Mouse (Mus musculus): ENCODE measurements around the gene Gm3233.
"Not testable (repeated sequence)": the region's sequence is repeated elsewhere in the genome, so short reads cannot be mapped to it uniquely, and the experiment has no call there.

Gene Gm3233

DNA sequence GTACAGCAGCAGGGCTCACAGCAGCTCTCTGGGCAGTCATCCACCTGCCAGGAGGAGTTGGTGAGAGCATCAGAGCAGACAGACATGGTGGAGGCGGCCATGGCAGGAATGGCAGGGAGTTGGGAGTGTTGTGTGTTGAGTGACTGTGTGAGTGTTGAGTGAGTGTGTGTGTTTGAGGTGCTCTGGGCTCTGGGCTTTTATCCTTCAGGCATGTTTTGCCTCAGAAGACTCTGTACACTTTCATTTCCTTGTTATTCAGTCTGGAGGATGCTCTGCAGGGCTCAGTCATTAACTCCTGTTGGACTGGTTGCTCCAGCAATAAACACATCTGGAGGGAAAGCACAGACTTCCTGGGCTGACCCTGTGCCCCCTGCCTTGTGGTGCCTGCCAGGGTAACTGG is at the start of gene Gm3233:
TSS of gene Gm3233 (minus strand) at position 101 of the 400 bp plus-strand sequence.
- DNase-seq (ENCODE audit: low spot score in 2 of 2): not testable (repeated sequence)

GRCm38 (mm10) chr10:77804095-77804494 is 44.6 kb upstream of the Gm3233 start:
- DNase-seq (ENCODE audit: low spot score in 2 of 2): no peak

DNA sequence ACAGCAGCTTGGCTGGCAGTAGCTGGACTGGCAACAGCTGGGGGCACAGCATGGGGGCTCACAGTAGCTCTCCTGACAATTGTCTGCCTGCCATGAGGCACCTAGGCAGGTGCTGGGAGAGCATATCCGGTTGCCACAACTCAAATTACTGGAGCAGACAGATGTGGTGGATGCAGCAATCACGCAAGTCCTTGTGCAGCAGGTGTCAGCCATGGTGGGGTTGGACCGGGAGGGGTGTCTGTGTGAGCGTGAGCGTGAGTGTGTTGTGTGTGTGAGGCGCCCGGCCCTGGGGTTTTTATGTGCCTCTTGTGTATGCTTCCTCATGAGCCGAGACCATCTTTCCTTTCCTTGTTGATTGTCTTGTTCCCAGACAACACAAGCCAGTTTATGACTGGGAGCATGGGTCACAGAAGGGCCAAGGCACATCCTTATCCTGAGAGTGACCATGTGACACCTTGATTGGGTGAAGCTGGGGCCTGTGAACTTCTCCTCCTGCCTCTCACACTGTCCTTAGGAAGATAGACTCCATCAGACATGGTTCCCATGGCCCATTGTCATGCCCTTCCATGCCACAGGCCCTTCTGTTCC is 39.5 kb upstream of the Gm3233 start, which contains the start of gene Gm19668:
TSS of gene Gm19668 (minus strand) at position 213 of the 588 bp plus-strand sequence.
- DNase-seq (ENCODE audit: low spot score in 2 of 2): no peak

DNA sequence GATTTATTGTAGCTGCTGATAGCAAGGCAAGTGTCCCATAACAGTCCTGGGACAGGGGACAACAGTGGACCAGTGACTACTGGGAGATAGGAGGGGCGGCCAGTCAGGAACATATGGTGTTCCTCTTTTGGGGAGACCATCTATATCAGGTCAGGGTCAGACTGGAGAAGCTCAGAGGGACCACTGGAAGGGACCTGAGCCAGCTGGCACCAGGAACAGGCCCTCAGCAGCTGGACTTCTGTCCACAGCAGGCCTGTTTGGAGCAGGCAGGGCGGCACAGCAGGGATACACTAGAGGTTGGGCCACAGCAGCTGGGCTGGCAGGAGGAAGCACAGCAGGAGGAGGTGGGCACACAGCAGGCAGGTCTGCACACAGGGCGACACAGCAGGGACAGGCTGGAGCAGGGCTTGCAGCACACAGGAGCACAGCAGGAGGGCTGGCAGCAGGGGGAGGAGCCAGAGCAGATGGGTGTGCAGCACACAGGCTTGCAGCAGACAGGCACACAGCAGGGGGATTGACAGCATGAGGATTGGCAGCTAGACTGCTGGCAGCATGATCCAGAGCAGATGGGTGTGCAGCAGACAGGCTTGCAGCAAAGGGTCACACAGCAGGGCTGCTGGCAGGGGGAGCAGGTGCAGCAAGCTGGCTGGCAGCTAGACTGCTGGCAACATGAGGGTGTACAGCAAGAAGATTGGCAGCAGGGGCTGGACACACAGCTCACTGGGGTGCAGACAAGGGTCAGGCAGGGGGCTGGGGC is 38.9 kb upstream of the Gm3233 start:
- DNase-seq (ENCODE audit: low spot score in 2 of 2): not testable (repeated sequence)

DNA sequence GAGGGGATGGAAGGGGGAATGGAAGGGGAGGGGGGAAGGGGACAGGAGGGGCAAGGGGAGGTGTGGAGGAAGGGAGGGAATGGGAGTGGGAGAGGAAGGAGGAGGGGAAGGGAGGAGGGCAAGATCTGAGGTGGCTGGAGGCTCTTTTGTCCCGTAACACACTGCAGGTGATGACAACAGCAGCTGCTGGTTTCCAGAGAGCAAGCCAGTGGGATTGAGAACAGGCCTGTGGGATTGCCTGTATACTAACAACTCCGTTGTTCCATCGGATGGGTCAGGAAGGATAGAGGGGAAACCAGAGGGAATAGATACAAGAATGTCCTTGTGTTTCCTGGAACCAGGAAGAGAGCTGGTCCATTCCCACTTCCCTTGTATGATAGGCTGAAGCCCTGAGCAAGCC is 38.2 kb upstream of the Gm3233 start:
- no peak for DNase-seq (ENCODE audit: low spot score in 2 of 2)

DNA sequence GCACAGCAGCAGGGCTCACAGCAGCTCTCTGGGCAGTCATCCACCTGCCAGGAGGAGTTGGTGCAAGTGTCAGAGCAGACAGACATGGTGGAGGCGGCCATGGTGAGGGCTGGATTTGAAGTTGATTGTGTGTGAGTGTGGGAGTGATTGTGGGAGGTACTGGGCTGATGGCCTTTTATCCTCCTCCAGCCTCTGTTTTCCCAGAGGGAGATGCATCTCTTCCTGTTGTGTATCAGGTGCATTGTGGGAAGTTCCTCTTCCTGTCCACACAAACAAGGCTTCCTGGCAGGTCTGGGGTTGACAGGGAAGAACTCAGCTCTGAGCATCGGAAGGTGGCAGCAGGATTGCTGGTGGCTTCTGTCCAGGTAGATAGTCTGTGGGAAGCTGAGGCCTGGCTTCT is 35.5 kb upstream of the Gm3233 start, which contains the start of gene Gm9639:
TSS of gene Gm9639 (minus strand) at position 101 of the 400 bp plus-strand sequence.
- DNase-seq (ENCODE audit: low spot score in 2 of 2): no peak

- DNase-seq (ENCODE audit: low spot score in 2 of 2): no peak
Measured at GRCm38 (mm10) chr10:77788621-77789020, 29.1 kb upstream of the Gm3233 start.

DNA sequence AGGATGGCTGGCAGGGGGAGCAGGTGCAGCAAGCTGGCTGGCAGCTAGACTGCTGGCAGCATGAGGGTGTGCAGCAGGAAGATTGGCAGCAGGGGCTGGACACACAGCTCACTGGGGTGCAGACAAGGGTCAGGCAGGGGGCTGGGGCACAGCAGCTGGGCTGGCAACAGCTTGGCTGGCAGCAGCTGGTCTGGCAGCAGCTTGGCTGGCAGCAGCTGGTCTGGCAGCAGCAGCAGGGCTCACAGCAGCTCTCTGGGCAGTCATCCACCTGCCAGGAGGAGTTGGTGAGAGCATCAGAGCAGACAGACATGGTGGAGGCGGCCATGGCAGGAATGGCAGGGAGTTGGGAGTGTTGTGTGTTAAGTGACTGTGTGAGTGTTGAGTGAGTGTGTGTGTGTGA is 28.4 kb upstream of the Gm3233 start, which contains the start of gene Gm7137:
TSS of gene Gm7137 (minus strand) at position 325 of the 400 bp plus-strand sequence.
- DNase-seq (ENCODE audit: low spot score in 2 of 2): not testable (repeated sequence)

- DNase-seq (ENCODE audit: low spot score in 2 of 2): not testable (repeated sequence)
Measured at GRCm38 (mm10) chr10:77783396-77783795, 23.9 kb upstream of the Gm3233 start.

GRCm38 (mm10) chr10:77782442-77782841 is 23.0 kb upstream of the Gm3233 start, which contains the start of gene Gm3250:
TSS of gene Gm3250 (minus strand) at chr10:77782542.
- not testable (repeated sequence) for DNase-seq (ENCODE audit: low spot score in 2 of 2)

DNA sequence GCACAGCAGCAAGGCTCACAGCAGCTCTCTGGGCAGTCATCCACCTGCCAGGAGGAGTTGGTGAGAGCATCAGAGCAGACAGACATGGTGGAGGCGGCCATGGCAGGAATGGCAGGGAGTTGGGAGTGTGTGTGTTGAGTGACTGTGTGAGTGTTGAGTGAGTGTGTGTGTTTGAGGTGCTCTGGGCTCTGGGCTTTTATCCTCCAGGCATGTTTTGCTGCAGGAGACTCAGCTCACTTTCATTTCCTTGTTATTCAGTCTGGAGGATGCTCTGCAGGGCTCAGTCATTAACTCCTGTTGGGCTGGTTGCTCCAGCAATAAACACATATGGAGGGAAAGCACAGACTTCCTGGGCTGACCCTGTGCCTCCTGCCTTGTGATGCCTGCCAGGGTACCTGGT is 17.4 kb upstream of the Gm3233 start, which contains the start of gene Gm7138:
TSS of gene Gm7138 (minus strand) at position 101 of the 400 bp plus-strand sequence.
- not testable (repeated sequence) for DNase-seq (ENCODE audit: low spot score in 2 of 2)

DNA sequence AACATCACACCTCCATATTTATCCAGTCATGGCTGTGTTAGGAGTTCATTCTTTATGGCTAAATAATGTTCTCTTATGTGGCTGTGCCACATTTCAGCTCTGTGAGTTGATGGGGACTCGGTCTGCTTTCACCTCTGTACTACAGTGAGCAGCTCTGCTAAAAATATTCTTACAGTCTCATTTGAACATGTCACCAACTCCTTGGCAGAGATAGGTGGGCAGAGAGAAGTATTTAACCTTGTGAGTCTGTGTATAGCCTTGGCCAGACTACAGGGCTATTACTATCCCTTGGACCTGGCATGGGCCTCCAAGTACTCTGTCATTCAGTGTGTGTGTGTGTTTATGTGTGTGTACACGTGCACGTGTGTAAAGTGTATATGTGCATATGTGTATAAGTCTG is 12.7 kb upstream of the Gm3233 start:
- not testable (repeated sequence) for DNase-seq (ENCODE audit: low spot score in 2 of 2)

GRCm38 (mm10) chr10:77771225-77771624 is 11.7 kb upstream of the Gm3233 start, which contains the start of gene Gm3238:
TSS of gene Gm3238 (minus strand) at chr10:77771325.
- not testable (repeated sequence) for DNase-seq (ENCODE audit: low spot score in 2 of 2)

- no peak for DNase-seq (ENCODE audit: low spot score in 2 of 2)
Measured at GRCm38 (mm10) chr10:77769727-77770126, 10.2 kb upstream of the Gm3233 start.

- no peak for DNase-seq (ENCODE audit: low spot score in 2 of 2)
Measured at GRCm38 (mm10) chr10:77753448-77753847, 6.0 kb downstream of the Gm3233 start.

GRCm38 (mm10) chr10:77752312-77752711 is 7.2 kb downstream of the Gm3233 start:
- not testable (repeated sequence) for DNase-seq (ENCODE audit: low spot score in 2 of 2)

DNA sequence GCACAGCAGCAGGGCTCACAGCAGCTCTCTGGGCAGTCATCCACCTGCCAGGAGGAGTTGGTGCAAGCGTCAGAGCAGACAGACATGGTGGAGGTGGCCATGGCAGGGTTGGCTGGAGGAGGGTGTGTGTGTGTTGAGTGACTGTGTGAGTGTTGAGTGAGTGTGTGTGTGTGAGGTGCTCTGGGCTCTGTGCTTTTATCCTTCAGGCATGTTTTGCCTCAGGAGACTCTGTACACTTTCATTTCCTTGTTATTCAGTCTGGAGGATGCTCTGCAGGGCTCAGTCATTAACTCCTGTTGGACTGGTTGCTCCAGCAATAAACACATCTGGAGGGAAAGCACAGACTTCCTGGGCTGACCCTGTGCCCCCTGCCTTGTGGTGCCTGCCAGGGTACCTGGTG is 8.2 kb downstream of the Gm3233 start, which contains the start of gene Gm9736:
TSS of gene Gm9736 (minus strand) at position 101 of the 400 bp plus-strand sequence.
- DNase-seq (ENCODE audit: low spot score in 2 of 2): not testable (repeated sequence)

DNA sequence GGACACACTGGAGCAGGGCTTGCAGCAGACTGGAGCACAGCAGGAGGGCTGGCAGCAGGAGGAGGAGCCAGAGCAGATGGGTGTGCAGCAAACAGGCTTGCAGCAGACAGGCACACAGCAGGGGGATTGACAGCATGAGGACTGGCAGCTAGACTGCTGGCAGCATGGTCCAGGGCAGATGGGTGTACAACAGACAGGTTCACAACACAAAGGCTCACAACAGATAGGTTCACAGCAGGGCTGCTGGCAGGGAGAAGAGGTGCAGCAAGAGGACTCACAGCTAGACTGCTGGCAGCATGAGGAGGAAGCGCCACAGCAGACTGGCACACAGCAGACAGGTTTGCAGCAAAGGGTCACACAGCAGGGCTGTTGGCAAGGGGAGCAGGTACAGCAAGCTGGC is 8.8 kb downstream of the Gm3233 start:
- DNase-seq (ENCODE audit: low spot score in 2 of 2): not testable (repeated sequence)

DNA sequence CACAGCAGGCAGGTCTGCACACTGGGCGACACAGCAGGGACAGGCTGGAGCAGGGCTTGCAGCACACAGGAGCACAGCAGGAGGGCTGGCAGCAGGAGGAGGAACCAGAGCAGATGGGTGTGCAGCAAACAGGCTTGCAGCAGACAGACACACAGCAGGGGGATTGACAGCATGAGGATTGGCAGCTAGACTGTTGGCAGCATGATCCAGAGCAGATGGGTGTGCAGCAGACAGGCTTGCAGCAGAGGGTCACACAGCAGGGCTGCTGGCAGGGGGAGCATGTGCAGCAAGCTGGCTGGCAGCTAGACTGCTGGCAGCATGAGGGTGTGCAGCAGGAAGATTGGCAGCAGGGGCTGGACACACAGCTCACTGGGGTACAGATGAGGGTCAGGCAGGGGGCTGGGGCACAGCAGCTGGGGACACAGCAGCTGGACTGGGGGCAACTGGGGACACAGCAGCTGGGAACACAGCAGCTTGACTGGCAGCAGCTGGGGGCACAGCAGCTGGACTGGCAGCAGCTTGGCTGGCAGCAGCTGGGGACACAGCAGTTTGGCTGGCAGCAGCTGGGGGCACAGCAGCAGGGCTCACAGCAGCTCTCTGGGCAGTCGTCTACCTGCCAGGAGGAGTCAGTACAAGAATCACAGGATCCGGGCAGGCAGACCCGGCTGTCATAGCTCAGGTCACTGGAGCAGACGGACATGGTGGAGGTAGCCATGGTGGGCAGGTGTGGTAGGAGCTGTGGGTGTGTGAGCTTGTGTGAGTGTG is 17.4 kb downstream of the Gm3233 start, which contains the start of gene Gm18596:
TSS of gene Gm18596 (minus strand) at position 715 of the 765 bp plus-strand sequence.
- DNase-seq (ENCODE audit: low spot score in 2 of 2): not testable (repeated sequence)

DNA sequence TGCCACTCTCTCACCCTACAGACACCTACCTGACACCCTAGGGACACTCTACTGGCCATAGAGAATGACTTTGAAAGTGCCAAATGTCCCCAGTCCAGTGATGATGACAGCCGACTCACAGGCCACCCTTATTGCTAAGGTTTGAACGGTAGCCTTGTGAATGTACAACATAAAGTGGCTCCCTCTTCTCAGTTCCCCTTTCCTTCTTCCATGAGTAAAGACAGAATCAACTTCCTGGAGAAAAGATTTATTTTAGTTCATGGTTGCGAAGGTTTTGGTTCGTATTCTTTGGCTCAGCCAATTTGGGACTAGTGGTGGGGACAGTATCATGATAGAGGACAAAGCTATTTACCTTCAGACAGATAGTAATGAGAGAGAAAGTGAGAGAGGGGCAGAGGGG is 20.6 kb downstream of the Gm3233 start:
- DNase-seq (ENCODE audit: low spot score in 2 of 2): no peak

DNA sequence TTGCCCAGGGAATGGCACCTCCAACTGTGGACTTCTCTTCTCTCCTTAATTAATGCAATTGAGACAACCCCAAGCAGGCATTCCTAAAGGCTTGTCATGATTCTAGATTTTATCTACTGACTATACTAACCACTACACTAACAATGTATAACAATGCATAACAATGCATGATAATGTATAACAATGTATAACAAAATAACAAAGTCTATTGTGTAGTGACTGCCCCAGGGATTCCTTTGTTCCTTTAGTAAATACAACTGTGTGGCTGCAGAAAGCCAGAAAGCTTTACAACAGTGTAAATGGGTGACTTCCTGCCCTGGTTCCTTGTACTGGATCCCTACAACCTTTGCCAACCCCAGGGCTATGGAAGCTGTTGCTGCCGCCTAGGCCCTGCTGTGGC is 23.6 kb downstream of the Gm3233 start:
- no peak for DNase-seq (ENCODE audit: low spot score in 2 of 2)

GRCm38 (mm10) chr10:77729241-77729640 is 30.2 kb downstream of the Gm3233 start:
- DNase-seq (ENCODE audit: low spot score in 2 of 2): no peak
